Mouse (Mus musculus): Measurements from ENCODE around the gene Rbm46.

GRCm38 (mm10) chr3:82888842-82889241 lies 12.6 kb upstream of the Rbm46 start:
- TF ChIP-seq CTCF (IDR thresholded peaks at IDR 0.05; ENCODE audit: low read depth, low read length) (no peak), EP300 (IDR thresholded peaks at IDR 0.05; ENCODE audit: insufficient read depth, low read depth, low read length) (no peak)
